Comparison of ENCODE assay signal across 13 mouse cellular contexts in genomic region chr17:67565746-67566145, GRCm38 (mm10).
DNase-seq lines count a peak whose midpoint lies in the region; ATAC-seq and TF ChIP-seq lines count a peak whose summit lies in the region.
"Had no signal": no experiment of that assay in that cellular context is flagged by ENCODE, and none has a peak within 500 bp of the region (broad histone marks: within the 10 kb centered on the region; RNA-seq: fewer than 3 reads in every experiment).

No protein-coding gene starts in this region.

- H3K36me3 ChIP-seq in midbrain, embryonic 10.5 days: no peaks in the 10 kb centered on the region
- H3K36me3 ChIP-seq: midbrain, embryonic 15.5 days; neural tube, embryonic 12.5 days had no signal

- DNase-seq in gastrocnemius, adult 2 months: no peak
- no peak for DNase-seq in gastrocnemius, adult 18-20 months (ENCODE audit: low spot score)
- no peak for DNase-seq in left cerebral cortex, adult 2 months (ENCODE audit: extremely low spot score in 1 of 2, low spot score in 2 of 2)
- DNase-seq in left cerebral cortex, postnatal 25 days (ENCODE audit: low spot score in 2 of 2): no peak
- peak; percentile 34 for DNase-seq in kidney, postnatal 10 days
- peak; percentile 33 for DNase-seq in lung, postnatal 36 days
- no peak for DNase-seq in midbrain, embryonic 10.5 days (ENCODE audit: low spot score)
- DNase-seq: cerebellum, adult 11-12 months had no signal

- intact Hi-C loops in gastrocnemius, adult 2 months (cut with DNase I): loop anchor here (10.0 kb wide), 1 partner anchor 51 kb away; no protein-coding TSS in a partner anchor
- intact Hi-C loops in left cerebral cortex, adult 2 months (cut with DNase I): loop anchor here (5.0 kb wide), 1 partner anchor 53 kb away; no protein-coding TSS in a partner anchor
- intact Hi-C loops in left cerebral cortex, postnatal 25 days (cut with DNase I): no loop called here

- peak overlapping the region; percentile 75 for H3K27ac ChIP-seq in gastrocnemius, adult 2 months
- H3K27ac ChIP-seq in left cerebral cortex, adult 2 months: peak overlapping the region; percentile 44; the same call in 1 of the 2 replicates
- no peak overlapping the region for H3K27ac ChIP-seq in midbrain, embryonic 10.5 days (replicated peaks)
- H3K27ac ChIP-seq: hindbrain, embryonic 14.5 days; midbrain, embryonic 15.5 days; neural tube, embryonic 12.5 days had no signal

- no peak for ATAC-seq in megakaryocyte, adult 5-6 weeks (ENCODE audit: poor library complexity, severe bottlenecking)
- ATAC-seq: midbrain, embryonic 15.5 days had no signal

- no peaks in the 10 kb centered on the region for H3K27me3 ChIP-seq in midbrain, embryonic 10.5 days (ENCODE audit: low read depth, poor library complexity, severe bottlenecking)
- H3K27me3 ChIP-seq: midbrain, embryonic 15.5 days; neural tube, embryonic 12.5 days had no signal

- H3K4me3 ChIP-seq in gastrocnemius, adult 2 months: no peak overlapping the region
- H3K4me3 ChIP-seq in left cerebral cortex, adult 2 months: no peak overlapping the region
- no peak overlapping the region for H3K4me3 ChIP-seq in midbrain, embryonic 10.5 days
- H3K4me3 ChIP-seq: erythroblast, embryonic 14.5 days; midbrain, embryonic 15.5 days; neural tube, embryonic 12.5 days had no signal

- H3K9me3 ChIP-seq in midbrain, embryonic 10.5 days (replicated peaks): no peaks in the 10 kb centered on the region
- H3K9me3 ChIP-seq: midbrain, embryonic 15.5 days; neural tube, embryonic 12.5 days had no signal

- no peak for TF ChIP-seq CTCF in gastrocnemius, adult 2 months (IDR thresholded peaks at IDR 0.05)
- no peak for TF ChIP-seq CTCF in left cerebral cortex, adult 2 months (IDR thresholded peaks at IDR 0.05)

- peaks cover 32% of the 10 kb centered on the region for H3K4me1 ChIP-seq in midbrain, embryonic 10.5 days
- H3K4me1 ChIP-seq: midbrain, embryonic 15.5 days; neural tube, embryonic 12.5 days had no signal

- 42% methylated on average over 3 of the region's 3 CpGs for WGBS in midbrain, embryonic 10.5 days

Comparison
In these comparisons a context has a peak if more than half of its experiments do, and no peak if none do; other contexts are left out.
1. DNase-seq: peak in kidney, postnatal 10 days (single experiment) and lung, postnatal 36 days (single experiment); none in gastrocnemius, adult 2 months (single experiment), gastrocnemius, adult 18-20 months (single experiment), left cerebral cortex, adult 2 months (0 of 2), left cerebral cortex, postnatal 25 days (0 of 2) and midbrain, embryonic 10.5 days (single experiment).